In genomic region chr2:164684807-164685206, GRCm38 (mm10) we compare ENCODE assay signal across 27 mouse cellular contexts. TPM values are rescaled to one million over a fixed set of nuclear protein-coding genes. Genes with fewer than 3 reads are reported as not detected.
"Had no signal": no experiment of that assay in that cellular context is flagged by ENCODE, and none has a peak within 500 bp of the region (broad histone marks: within the 10 kb centered on the region; RNA-seq: fewer than 3 reads in every experiment).

Gene Wfdc13, plus strand, starts transcription at chr2:164685107.

- ATAC-seq: liver, postnatal 0 days; lung, postnatal 0 days; midbrain, embryonic 16.5 days had no signal

- H3K4me2 ChIP-seq: liver, embryonic 13.5 days; liver, embryonic 15.5 days; lung, embryonic 15.5 days; midbrain, embryonic 11.5 days; neural tube, embryonic 13.5 days; neural tube, embryonic 15.5 days had no signal

- H3K9ac ChIP-seq: liver, embryonic 13.5 days; liver, embryonic 15.5 days; liver, postnatal 0 days; lung, embryonic 15.5 days; neural tube, embryonic 13.5 days; neural tube, embryonic 15.5 days had no signal

- H3K36me3 ChIP-seq: liver, embryonic 13.5 days; liver, embryonic 15.5 days; lung, embryonic 15.5 days; neural tube, embryonic 13.5 days; neural tube, embryonic 15.5 days had no signal

- DNase-seq: liver, embryonic 13.5 days; liver, postnatal 0 days; lung, adult 2 months; lung, postnatal 14 days; lung, postnatal 36 days; midbrain, embryonic 14.5 days; retina, postnatal 1 day; right cerebral cortex, adult 18-20 months; right cerebral cortex, postnatal 25 days; right cerebral cortex, postnatal 4 days; spleen, adult 18-20 months; thymus, adult 18-20 months; thymus, postnatal 14 days; thymus, postnatal 36 days had no signal

- H3K27ac ChIP-seq: liver, embryonic 13.5 days; liver, embryonic 15.5 days; lung, embryonic 15.5 days; macrophage; neural tube, embryonic 13.5 days; neural tube, embryonic 15.5 days had no signal

- H3K4me3 ChIP-seq: liver, embryonic 13.5 days; liver, embryonic 15.5 days; lung, embryonic 15.5 days; megakaryocyte, embryonic 14.5 days; myocyte; neural tube, embryonic 13.5 days; neural tube, embryonic 15.5 days had no signal

- H3K27me3 ChIP-seq: liver, embryonic 13.5 days; lung, embryonic 15.5 days; neural tube, embryonic 13.5 days; neural tube, embryonic 15.5 days had no signal

- H3K9me3 ChIP-seq: liver, embryonic 13.5 days; liver, embryonic 15.5 days; lung, embryonic 15.5 days; megakaryocyte, embryonic 14.5 days; neural tube, embryonic 13.5 days; neural tube, embryonic 15.5 days had no signal

- H3K4me1 ChIP-seq: liver, embryonic 13.5 days; liver, embryonic 15.5 days; lung, embryonic 15.5 days; neural tube, embryonic 13.5 days; neural tube, embryonic 15.5 days had no signal

RNA-seq across cellular contexts. Expression of gene Wfdc13, which starts in this region (rescaled TPM):
- polyA plus RNA-seq: liver, embryonic 13.5 days; liver, embryonic 15.5 days; liver, postnatal 0 days; macrophage; midbrain, embryonic 11.5 days; midbrain, embryonic 14.5 days; midbrain, embryonic 16.5 days; neural tube, embryonic 11.5 days; neural tube, embryonic 13.5 days; neural tube, embryonic 15.5 days; small intestine, adult 2 months; thymus, postnatal 0 days had no signal
